Mouse (Mus musculus): ENCODE measurements around the gene Cpeb2. TPM values are rescaled to one million over a fixed set of nuclear protein-coding genes. Genes with fewer than 3 reads are reported as not detected.

Gene Cpeb2
- polyA plus RNA-seq, 1 experiment from 2014 or later = 16.2 TPM

GRCm38 (mm10) chr5:43324311-43324862 is 91.4 kb downstream of the Cpeb2 start:
- H3K27ac ChIP-seq = no peak overlapping the region
- WGBS (ENCODE audit: missing documents) = 94% methylated on average over 3 of the region's 3 CpGs
- no peak overlapping the region for H3K4me3 ChIP-seq (ENCODE audit: inconsistent target)
- no peaks in the 10 kb centered on the region for H3K36me3 ChIP-seq (ENCODE audit: inconsistent target)
- no peaks in the 10 kb centered on the region for H3K79me2 ChIP-seq (ENCODE audit: inconsistent target)

- 88% methylated on average over 4 of the region's 4 CpGs for WGBS (ENCODE audit: missing documents)
- no peak overlapping the region for H3K27ac ChIP-seq
- no peaks in the 10 kb centered on the region for H3K36me3 ChIP-seq (ENCODE audit: inconsistent target)
- H3K79me2 ChIP-seq (ENCODE audit: inconsistent target) = no peaks in the 10 kb centered on the region
- H3K4me3 ChIP-seq (ENCODE audit: inconsistent target) = no peak overlapping the region
These were observed 92.6 kb downstream of the Cpeb2 start for GRCm38 (mm10) chr5:43325561-43325960.

GRCm38 (mm10) chr5:43328579-43328978 is 95.6 kb downstream of the Cpeb2 start:
- Histone ChIP-seq H3K4me3 (ENCODE audit: inconsistent target) (no peak overlapping the region), H3K36me3 (ENCODE audit: inconsistent target) (no peaks in the 10 kb centered on the region), H3K79me2 (ENCODE audit: inconsistent target) (no peaks in the 10 kb centered on the region), H3K27ac (no peak overlapping the region)
- 89% methylated on average over 4 of the region's 4 CpGs for WGBS (ENCODE audit: missing documents)

- WGBS (ENCODE audit: missing documents) = 96% methylated on average over 3 of the region's 3 CpGs
- no peak overlapping the region for H3K4me3 ChIP-seq (ENCODE audit: inconsistent target)
- no peaks in the 10 kb centered on the region for H3K36me3 ChIP-seq (ENCODE audit: inconsistent target)
- H3K27ac ChIP-seq = no peak overlapping the region
- no peaks in the 10 kb centered on the region for H3K79me2 ChIP-seq (ENCODE audit: inconsistent target)
These were observed 97.3 kb downstream of the Cpeb2 start for GRCm38 (mm10) chr5:43330260-43330659.

GRCm38 (mm10) chr5:43334469-43334868 is 101.5 kb downstream of the Cpeb2 start:
- Histone ChIP-seq H3K79me2 (ENCODE audit: inconsistent target) (no peaks in the 10 kb centered on the region), H3K36me3 (ENCODE audit: inconsistent target) (no peaks in the 10 kb centered on the region), H3K4me3 (ENCODE audit: inconsistent target) (no peak overlapping the region), H3K27ac (no peak overlapping the region)
- 90% methylated on average over 2 of the region's 2 CpGs for WGBS (ENCODE audit: missing documents)

- H3K79me2 ChIP-seq (ENCODE audit: inconsistent target) = no peaks in the 10 kb centered on the region
- no peak overlapping the region for H3K27ac ChIP-seq
- no peaks in the 10 kb centered on the region for H3K36me3 ChIP-seq (ENCODE audit: inconsistent target)
- no peak overlapping the region for H3K4me3 ChIP-seq (ENCODE audit: inconsistent target)
- WGBS (ENCODE audit: missing documents) = 100% methylated on average over 1 of the region's 1 CpGs
These were observed 104.2 kb downstream of the Cpeb2 start for GRCm38 (mm10) chr5:43337212-43337611.

- Histone ChIP-seq H3K79me2 (ENCODE audit: inconsistent target) (no peaks in the 10 kb centered on the region), H3K36me3 (ENCODE audit: inconsistent target) (no peaks in the 10 kb centered on the region), H3K27ac (no peak overlapping the region), H3K4me3 (ENCODE audit: inconsistent target) (no peak overlapping the region)
- WGBS (ENCODE audit: missing documents) = 82% methylated on average over 10 of the region's 10 CpGs
These were observed 106.0 kb downstream of the Cpeb2 start for GRCm38 (mm10) chr5:43338771-43339475.

Measured in macrophage (primary cell).